Mouse (Mus musculus): ENCODE results near the gene Nceh1.

DNA sequence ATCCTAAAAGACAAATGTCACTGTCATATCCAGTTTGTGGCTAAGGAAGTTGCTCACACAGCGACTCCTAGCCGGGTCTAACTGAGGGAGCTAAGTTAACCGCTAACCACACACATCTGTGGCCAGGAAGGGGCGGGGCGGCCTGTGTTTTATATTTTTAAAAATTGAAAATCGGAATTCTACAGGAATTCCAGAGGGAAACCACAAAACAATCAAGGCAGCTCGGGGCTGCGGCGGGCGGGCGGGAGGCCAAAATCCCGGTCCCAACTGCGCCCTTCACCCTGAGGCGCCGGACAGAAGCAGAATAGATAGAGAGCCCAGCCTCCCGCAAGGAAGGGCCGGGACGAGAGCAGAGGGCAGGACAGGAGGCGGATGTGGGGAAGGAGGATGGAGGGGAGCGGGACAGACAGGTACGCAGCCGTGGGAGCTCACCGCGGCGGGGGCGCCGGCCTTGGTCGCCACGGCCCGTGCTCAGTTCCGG, 29.5 kb upstream of the Nceh1 start:
- no peak for TF ChIP-seq CTCF (IDR thresholded peaks at IDR 0.05; ENCODE audit: low read depth, low read length)
- no peak for TF ChIP-seq POLR2A (IDR thresholded peaks at IDR 0.05; ENCODE audit: extremely low read depth, insufficient read depth, low read length)
